Mouse (Mus musculus): ENCODE data around the gene Lpar2. TPM values are rescaled to one million over a fixed set of nuclear protein-coding genes. Genes with fewer than 3 reads are reported as not detected.

Lpar2 gene
- polyA plus RNA-seq, 1 experiment from 2014 or later = 0.86 TPM

GRCm38 (mm10) chr8:69791415-69792068, 30.7 kb upstream of the Lpar2 start:
- under 1% methylated on average over 38 of the region's 48 CpGs for WGBS
- peak; percentile 23 for DNase-seq (ENCODE audit: low spot score)

DNA sequence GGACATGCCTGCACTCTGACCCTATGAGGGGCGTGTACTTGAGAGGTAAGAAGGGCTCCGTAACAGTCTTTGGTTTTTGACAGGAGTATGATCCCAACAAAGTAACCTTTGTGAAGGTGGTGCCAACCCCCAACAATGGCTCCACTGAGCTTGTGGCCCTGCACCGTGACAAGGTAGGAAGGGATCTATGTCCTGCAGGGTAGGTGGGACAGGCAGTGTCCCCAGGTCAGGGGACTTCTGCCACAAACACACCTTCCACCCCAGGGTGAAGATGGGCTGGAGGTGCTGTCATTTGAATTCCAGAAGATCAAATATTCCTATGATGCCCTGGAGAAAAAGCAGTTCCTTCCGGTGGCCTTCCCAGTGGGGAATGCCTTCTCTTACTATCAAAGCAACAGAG, 28.6 kb upstream of the Lpar2 start:
- ATAC-seq (ENCODE audit: low read depth) (no peak), DNase-seq (ENCODE audit: low spot score) (no peak)
- no peak overlapping the region for H3K4me2 ChIP-seq (ENCODE audit: low read depth, low read length)
- H3K36me3 ChIP-seq (ENCODE audit: control insufficient read depth, insufficient read depth, low read length) = peaks cover 56% of the 10 kb centered on the region
- no peaks in the 10 kb centered on the region for H3K9me3 ChIP-seq (ENCODE audit: control insufficient read depth, low read length)
- 81% methylated on average over 4 of the region's 4 CpGs for WGBS
- no peak overlapping the region for H3K4me3 ChIP-seq (ENCODE audit: low read depth, low read length)
- no peak overlapping the region for H3K9ac ChIP-seq (ENCODE audit: low read depth, low read length)
- H3K27me3 ChIP-seq (replicated peaks; ENCODE audit: control insufficient read depth, insufficient read depth, low read length) = no peaks in the 10 kb centered on the region
- peaks cover 17% of the 10 kb centered on the region for H3K4me1 ChIP-seq (ENCODE audit: control insufficient read depth, insufficient read depth, low read length)
- H3K27ac ChIP-seq (replicated peaks; ENCODE audit: low read depth, low read length) = no peak overlapping the region

More at GRCm38 (mm10) chr8:69791415-69792068, 30.7 kb upstream of the Lpar2 start:
- ATAC-seq (ENCODE audit: low read depth) = peak; percentile 55
- Histone ChIP-seq H3K27me3 (replicated peaks; ENCODE audit: control insufficient read depth, insufficient read depth, low read length) (no peaks in the 10 kb centered on the region), H3K36me3 (ENCODE audit: control insufficient read depth, insufficient read depth, low read length) (peaks cover 35% of the 10 kb centered on the region), H3K9ac (ENCODE audit: low read depth, low read length) (peak overlapping the region; percentile 94), H3K4me1 (ENCODE audit: control insufficient read depth, insufficient read depth, low read length) (peaks cover 17% of the 10 kb centered on the region), H3K9me3 (ENCODE audit: control insufficient read depth, low read length) (no peaks in the 10 kb centered on the region), H3K4me3 (ENCODE audit: low read depth, low read length) (peak overlapping the region; percentile 100), H3K4me2 (ENCODE audit: low read depth, low read length) (peak overlapping the region; percentile 76), H3K27ac (replicated peaks; ENCODE audit: low read depth, low read length) (peak overlapping the region; percentile 89)

DNA sequence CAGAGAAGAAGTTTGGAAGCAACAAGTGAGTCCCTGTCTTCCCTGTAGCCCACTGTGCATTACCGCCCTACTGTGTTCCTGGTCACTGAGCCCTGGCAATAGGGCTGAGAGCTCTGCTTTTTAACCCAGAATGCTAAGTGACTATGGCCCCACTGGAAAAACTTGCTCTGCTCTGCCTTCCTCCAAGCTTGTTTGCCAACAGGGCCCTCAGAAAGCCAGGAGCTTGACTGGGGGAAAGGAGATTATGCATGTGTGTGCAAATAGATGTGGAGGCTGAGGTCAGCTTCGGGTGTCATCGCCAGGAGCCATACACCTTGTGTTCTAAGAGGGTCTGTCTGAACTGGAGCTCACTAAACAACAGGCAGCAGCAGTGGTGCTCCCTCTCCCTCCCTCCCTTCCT, 28.1 kb upstream of the Lpar2 start:
- H3K27ac ChIP-seq (replicated peaks; ENCODE audit: low read depth, low read length) = no peak overlapping the region
- DNase-seq (ENCODE audit: low spot score) = no peak
- WGBS = 98% methylated on average over 3 of the region's 3 CpGs
- no peak overlapping the region for H3K4me2 ChIP-seq (ENCODE audit: low read depth, low read length)
- no peak overlapping the region for H3K4me3 ChIP-seq (ENCODE audit: low read depth, low read length)
- peaks cover 60% of the 10 kb centered on the region for H3K36me3 ChIP-seq (ENCODE audit: control insufficient read depth, insufficient read depth, low read length)
- no peak overlapping the region for H3K9ac ChIP-seq (ENCODE audit: low read depth, low read length)
- H3K4me1 ChIP-seq (ENCODE audit: control insufficient read depth, insufficient read depth, low read length) = peaks cover 17% of the 10 kb centered on the region
- H3K27me3 ChIP-seq (replicated peaks; ENCODE audit: control insufficient read depth, insufficient read depth, low read length) = no peaks in the 10 kb centered on the region
- ATAC-seq (ENCODE audit: low read depth) = no peak
- H3K9me3 ChIP-seq (ENCODE audit: control insufficient read depth, low read length) = no peaks in the 10 kb centered on the region

GRCm38 (mm10) chr8:69794901-69795300, 27.3 kb upstream of the Lpar2 start:
- Histone ChIP-seq H3K4me2 (ENCODE audit: low read depth, low read length) (no peak overlapping the region), H3K4me3 (ENCODE audit: low read depth, low read length) (no peak overlapping the region), H3K27ac (replicated peaks; ENCODE audit: low read depth, low read length) (no peak overlapping the region), H3K36me3 (ENCODE audit: control insufficient read depth, insufficient read depth, low read length) (peaks cover 68% of the 10 kb centered on the region), H3K9ac (ENCODE audit: low read depth, low read length) (no peak overlapping the region), H3K9me3 (ENCODE audit: control insufficient read depth, low read length) (no peaks in the 10 kb centered on the region), H3K4me1 (ENCODE audit: control insufficient read depth, insufficient read depth, low read length) (peaks cover 15% of the 10 kb centered on the region), H3K27me3 (replicated peaks; ENCODE audit: control insufficient read depth, insufficient read depth, low read length) (no peaks in the 10 kb centered on the region)
- DNase-seq (ENCODE audit: low spot score) (no peak), ATAC-seq (ENCODE audit: low read depth) (no peak)
- WGBS = 93% methylated on average over 6 of the region's 6 CpGs

GRCm38 (mm10) chr8:69796721-69797345, 25.4 kb upstream of the Lpar2 start:
- no peak overlapping the region for H3K4me3 ChIP-seq (ENCODE audit: low read depth, low read length)
- H3K27ac ChIP-seq (replicated peaks; ENCODE audit: low read depth, low read length) = no peak overlapping the region
- no peak for DNase-seq (ENCODE audit: low spot score)
- peaks cover 88% of the 10 kb centered on the region for H3K36me3 ChIP-seq (ENCODE audit: control insufficient read depth, insufficient read depth, low read length)
- H3K4me1 ChIP-seq (ENCODE audit: control insufficient read depth, insufficient read depth, low read length) = peaks cover 10% of the 10 kb centered on the region
- no peak for ATAC-seq (ENCODE audit: low read depth)
- no peaks in the 10 kb centered on the region for H3K27me3 ChIP-seq (replicated peaks; ENCODE audit: control insufficient read depth, insufficient read depth, low read length)
- no peaks in the 10 kb centered on the region for H3K9me3 ChIP-seq (ENCODE audit: control insufficient read depth, low read length)
- H3K4me2 ChIP-seq (ENCODE audit: low read depth, low read length) = no peak overlapping the region
- WGBS = 94% methylated on average over 16 of the region's 16 CpGs
- H3K9ac ChIP-seq (ENCODE audit: low read depth, low read length) = no peak overlapping the region

DNA sequence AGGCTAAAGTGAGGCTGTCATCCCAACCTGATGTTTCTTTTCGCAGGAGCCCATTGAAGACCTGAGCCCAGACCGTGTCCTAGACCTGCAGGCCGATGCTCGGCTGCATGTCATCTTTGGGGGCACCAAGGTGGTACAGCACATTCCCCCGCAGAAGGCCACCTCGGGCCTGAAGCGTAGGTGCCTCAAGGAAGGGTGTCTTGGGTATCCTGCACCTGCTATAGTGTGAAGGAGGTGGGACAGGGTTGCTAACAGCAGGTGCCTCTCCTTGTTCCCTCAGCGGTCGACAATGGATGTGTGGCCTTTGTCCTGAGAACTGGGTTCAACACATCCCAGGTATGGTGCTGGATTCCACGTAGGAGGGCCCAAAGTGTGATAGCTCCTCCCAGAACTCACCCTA, 24.6 kb upstream of the Lpar2 start:
- H3K27ac ChIP-seq (replicated peaks; ENCODE audit: low read depth, low read length) = no peak overlapping the region
- ATAC-seq (ENCODE audit: low read depth) (no peak), DNase-seq (ENCODE audit: low spot score) (no peak)
- no peak overlapping the region for H3K9ac ChIP-seq (ENCODE audit: low read depth, low read length)
- H3K27me3 ChIP-seq (replicated peaks; ENCODE audit: control insufficient read depth, insufficient read depth, low read length) = no peaks in the 10 kb centered on the region
- H3K36me3 ChIP-seq (ENCODE audit: control insufficient read depth, insufficient read depth, low read length) = peaks cover 96% of the 10 kb centered on the region
- H3K4me3 ChIP-seq (ENCODE audit: low read depth, low read length) = no peak overlapping the region
- WGBS = 95% methylated on average over 10 of the region's 10 CpGs
- H3K9me3 ChIP-seq (ENCODE audit: control insufficient read depth, low read length) = no peaks in the 10 kb centered on the region
- H3K4me2 ChIP-seq (ENCODE audit: low read depth, low read length) = no peak overlapping the region
- H3K4me1 ChIP-seq (ENCODE audit: control insufficient read depth, insufficient read depth, low read length) = peaks cover 3% of the 10 kb centered on the region; the same call in 1 of the 2 replicates

DNA sequence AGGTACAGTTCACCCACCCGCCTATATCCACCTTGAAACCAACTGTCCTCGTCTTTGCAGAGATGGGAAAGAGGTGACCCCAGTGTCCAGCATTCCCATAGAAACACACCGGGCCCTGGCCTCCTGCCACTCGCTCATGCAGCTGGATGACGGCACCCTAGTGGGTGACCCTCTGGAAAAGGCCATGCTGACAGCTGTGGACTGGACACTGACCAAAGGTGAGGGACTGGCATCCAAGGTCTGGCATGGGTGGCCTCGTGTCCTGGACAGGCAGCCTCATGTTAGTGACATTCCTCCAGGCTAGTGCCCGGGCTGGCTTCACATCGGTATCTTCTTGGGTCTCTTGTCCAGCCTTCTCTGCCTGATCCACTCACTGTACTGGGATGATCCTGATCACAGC, 23.0 kb upstream of the Lpar2 start:
- Histone ChIP-seq H3K9me3 (ENCODE audit: control insufficient read depth, low read length) (no peaks in the 10 kb centered on the region), H3K4me3 (ENCODE audit: low read depth, low read length) (no peak overlapping the region), H3K4me2 (ENCODE audit: low read depth, low read length) (no peak overlapping the region), H3K36me3 (ENCODE audit: control insufficient read depth, insufficient read depth, low read length) (peaks cover 100% of the 10 kb centered on the region), H3K4me1 (ENCODE audit: control insufficient read depth, insufficient read depth, low read length) (no peaks in the 10 kb centered on the region), H3K9ac (ENCODE audit: low read depth, low read length) (no peak overlapping the region), H3K27ac (replicated peaks; ENCODE audit: low read depth, low read length) (no peak overlapping the region), H3K27me3 (replicated peaks; ENCODE audit: control insufficient read depth, insufficient read depth, low read length) (no peaks in the 10 kb centered on the region)
- 90% methylated on average over 8 of the region's 8 CpGs for WGBS
- ATAC-seq (ENCODE audit: low read depth) (no peak), DNase-seq (ENCODE audit: low spot score) (no peak)

DNA sequence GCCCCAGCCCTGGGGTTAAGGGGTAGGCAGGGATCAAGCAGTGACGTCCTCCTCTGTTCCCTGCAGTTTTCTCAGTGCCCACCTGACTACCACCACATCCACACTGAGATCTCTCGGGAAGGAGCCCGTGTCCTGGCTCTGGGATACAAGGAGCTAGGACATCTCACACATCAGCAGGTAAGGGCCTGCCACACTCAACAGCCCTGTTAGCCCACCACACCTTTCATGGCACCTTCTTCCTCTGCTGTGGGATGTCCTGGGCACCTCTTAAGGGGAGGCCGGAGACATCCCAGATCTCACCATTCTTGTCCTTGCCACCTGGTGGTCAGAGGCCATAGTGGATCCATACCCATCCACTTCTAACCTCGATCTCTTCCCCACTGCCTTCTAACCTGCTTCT, 22.3 kb upstream of the Lpar2 start:
- no peak overlapping the region for H3K4me2 ChIP-seq (ENCODE audit: low read depth, low read length)
- H3K9me3 ChIP-seq (ENCODE audit: control insufficient read depth, low read length) = no peaks in the 10 kb centered on the region
- H3K4me3 ChIP-seq (ENCODE audit: low read depth, low read length) = no peak overlapping the region
- H3K36me3 ChIP-seq (ENCODE audit: control insufficient read depth, insufficient read depth, low read length) = peaks cover 100% of the 10 kb centered on the region
- no peak overlapping the region for H3K9ac ChIP-seq (ENCODE audit: low read depth, low read length)
- ATAC-seq (ENCODE audit: low read depth) (no peak), DNase-seq (ENCODE audit: low spot score) (no peak)
- H3K4me1 ChIP-seq (ENCODE audit: control insufficient read depth, insufficient read depth, low read length) = no peaks in the 10 kb centered on the region
- 86% methylated on average over 5 of the region's 5 CpGs for WGBS
- no peaks in the 10 kb centered on the region for H3K27me3 ChIP-seq (replicated peaks; ENCODE audit: control insufficient read depth, insufficient read depth, low read length)
- no peak overlapping the region for H3K27ac ChIP-seq (replicated peaks; ENCODE audit: low read depth, low read length)

- no peaks in the 10 kb centered on the region for H3K27me3 ChIP-seq (replicated peaks; ENCODE audit: control insufficient read depth, insufficient read depth, low read length)
- 84% methylated on average over 4 of the region's 4 CpGs for WGBS
- no peaks in the 10 kb centered on the region for H3K4me1 ChIP-seq (ENCODE audit: control insufficient read depth, insufficient read depth, low read length)
- no peak overlapping the region for H3K27ac ChIP-seq (replicated peaks; ENCODE audit: low read depth, low read length)
- H3K9ac ChIP-seq (ENCODE audit: low read depth, low read length) = no peak overlapping the region
- no peaks in the 10 kb centered on the region for H3K9me3 ChIP-seq (ENCODE audit: control insufficient read depth, low read length)
- H3K36me3 ChIP-seq (ENCODE audit: control insufficient read depth, insufficient read depth, low read length) = peaks cover 100% of the 10 kb centered on the region
- no peak overlapping the region for H3K4me2 ChIP-seq (ENCODE audit: low read depth, low read length)
- no peak overlapping the region for H3K4me3 ChIP-seq (ENCODE audit: low read depth, low read length)
- DNase-seq (ENCODE audit: low spot score) = no peak
- no peak for ATAC-seq (ENCODE audit: low read depth)
Measured at GRCm38 (mm10) chr8:69801796-69802195, 20.4 kb upstream of the Lpar2 start.

Data from embryonic facial prominence, embryonic 14.5 days (tissue).